Mouse (Mus musculus): ENCODE measurements around the gene Gm10392. TPM values are rescaled to one million over a fixed set of nuclear protein-coding genes. Genes with fewer than 3 reads are reported as not detected.

The Gm10392 gene
- polyA plus RNA-seq, 1 experiment, result not detected

- no peak for DNase-seq (ENCODE audit: low read depth)
Observed at GRCm38 (mm10) chr11:77492311-77492871, 26.6 kb downstream of the Gm10392 start.

- no peak for DNase-seq (ENCODE audit: low read depth)
Observed at GRCm38 (mm10) chr11:77491502-77492291, 27.3 kb downstream of the Gm10392 start.

- DNase-seq (ENCODE audit: low read depth), result no peak
Observed at GRCm38 (mm10) chr11:77491123-77491501, 27.9 kb downstream of the Gm10392 start.

- DNase-seq (ENCODE audit: low read depth), result no peak
Observed at GRCm38 (mm10) chr11:77490451-77490850, 28.5 kb downstream of the Gm10392 start.

GRCm38 (mm10) chr11:77489591-77490235 lies 29.3 kb downstream of the Gm10392 start, which contains the start of gene Ankrd13b:
TSS of gene Ankrd13b (minus strand) at chr11:77489678.
- DNase-seq (ENCODE audit: low read depth), result no peak

GRCm38 (mm10) chr11:77488771-77489581 lies 30.0 kb downstream of the Gm10392 start:
- DNase-seq (ENCODE audit: low read depth), result no peak

GRCm38 (mm10) chr11:77486798-77487197 lies 32.2 kb downstream of the Gm10392 start:
- DNase-seq (ENCODE audit: low read depth), result no peak

GRCm38 (mm10) chr11:77485229-77485628 lies 33.8 kb downstream of the Gm10392 start:
- no peak for DNase-seq (ENCODE audit: low read depth)

GRCm38 (mm10) chr11:77483510-77484255 lies 35.3 kb downstream of the Gm10392 start:
- no peak for DNase-seq (ENCODE audit: low read depth)

- DNase-seq (ENCODE audit: low read depth), result no peak
Observed at GRCm38 (mm10) chr11:77483043-77483442, 36.0 kb downstream of the Gm10392 start.

- no peak for DNase-seq (ENCODE audit: low read depth)
Observed at GRCm38 (mm10) chr11:77476895-77477294, 42.1 kb downstream of the Gm10392 start.

GRCm38 (mm10) chr11:77476216-77476615 lies 42.8 kb downstream of the Gm10392 start:
- no peak for DNase-seq (ENCODE audit: low read depth)

- no peak for DNase-seq (ENCODE audit: low read depth)
Observed at GRCm38 (mm10) chr11:77472775-77473174, 46.2 kb downstream of the Gm10392 start.

GRCm38 (mm10) chr11:77471407-77471806 lies 47.6 kb downstream of the Gm10392 start:
- no peak for DNase-seq (ENCODE audit: low read depth)

GRCm38 (mm10) chr11:77468397-77468796 lies 50.6 kb downstream of the Gm10392 start:
- DNase-seq (ENCODE audit: low read depth), result no peak

- no peak for DNase-seq (ENCODE audit: low read depth)
Observed at GRCm38 (mm10) chr11:77467784-77468183, 51.2 kb downstream of the Gm10392 start.

GRCm38 (mm10) chr11:77467157-77467556 lies 51.8 kb downstream of the Gm10392 start:
- no peak for DNase-seq (ENCODE audit: low read depth)
